Mouse (Mus musculus): Measurements from ENCODE around the gene Qk.

- TF ChIP-seq POLR2A (IDR thresholded peaks at IDR 0.05; ENCODE audit: insufficient read depth, low read length) (no peak), CTCF (IDR thresholded peaks at IDR 0.05; ENCODE audit: low read depth, low read length) (no peak)
These were observed 16.3 kb upstream of the Qk start for GRCm38 (mm10) chr17:10335809-10336499.
